Mouse (Mus musculus) granulocyte monocyte progenitor cell, adult 5-6 weeks (primary cell): ENCODE data around the gene Plekha5. TPM values are rescaled to one million over a fixed set of nuclear protein-coding genes. Genes with fewer than 3 reads are reported as not detected.
A peak's percentile ranks its signal among the peaks of the same experiment; 100 is the strongest.

Source experiments
- ATAC-seq: replicated peaks from 2 replicates; pipeline ENCODE4 v1.8.0; 2016; ENCODE audit warnings: mild to moderate bottlenecking, moderate TSS enrichment, inconsistent platforms; ENCODE audit not compliant: poor library complexity, severe bottlenecking
- total RNA-seq, 2 experiments: library from RNA; stranded (forward) in 1 of 2; stranded (reverse) in 1 of 2; fragments of 200-712, 200-1000 nt in 1 of 2; fragments of >200 nt in 1 of 2; fragmentation: Nextera tagmentation in 1 of 2; gene quantifications; 2 replicates each; pipeline ENCODE4 v1.2.3; 2014 to 2017

The Plekha5 gene
- total RNA-seq, 2 experiments from 2014 or later: 5.5 to 15.4 TPM

DNA sequence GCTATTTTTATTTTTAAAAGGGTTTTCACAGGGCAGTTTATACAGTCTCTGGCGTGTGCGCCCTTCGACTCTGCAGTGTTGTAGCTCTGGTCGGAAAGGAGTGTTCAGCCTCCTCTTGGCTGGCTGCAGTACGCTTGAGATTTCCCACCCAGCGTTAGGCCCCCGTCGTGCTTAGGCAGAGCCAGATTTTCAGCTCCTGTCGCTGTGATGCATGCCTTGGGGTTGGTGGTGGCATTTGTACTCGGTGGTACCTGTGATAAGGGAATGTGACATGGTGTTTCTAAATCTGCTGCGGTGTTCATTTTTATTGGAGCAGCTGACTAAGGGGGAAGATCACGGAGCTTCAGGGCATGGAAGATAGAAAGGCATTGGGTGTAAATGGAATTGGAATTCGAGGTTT, 95.2 kb downstream of the Plekha5 start:
- no peak for ATAC-seq

- no peak for ATAC-seq
These were observed 95.8 kb downstream of the Plekha5 start for GRCm38 (mm10) chr6:140519488-140520159.

DNA sequence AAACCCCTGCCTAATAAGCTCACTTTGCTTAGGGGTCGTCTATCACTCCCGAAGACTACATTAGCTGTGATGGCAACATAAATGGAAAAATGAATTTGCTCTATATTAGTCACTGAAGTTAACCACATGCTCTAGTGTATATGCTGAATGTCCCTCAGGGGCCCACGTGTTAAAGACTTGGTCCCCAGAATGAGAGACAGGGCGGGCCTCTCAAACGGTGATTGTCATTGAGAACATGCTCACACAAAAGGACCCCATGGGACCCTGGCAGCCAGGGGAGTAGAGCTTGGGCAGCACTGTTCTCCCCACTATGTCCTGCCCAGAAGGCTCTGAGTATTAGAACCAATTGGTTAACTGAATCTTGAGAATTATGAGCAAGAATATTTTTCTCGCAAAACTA, 97.1 kb downstream of the Plekha5 start:
- no peak for ATAC-seq

GRCm38 (mm10) chr6:140521832-140522231, 98.0 kb downstream of the Plekha5 start:
- ATAC-seq: no peak

- ATAC-seq: peak; percentile 50
These were observed 99.7 kb downstream of the Plekha5 start for GRCm38 (mm10) chr6:140523600-140523999.

DNA sequence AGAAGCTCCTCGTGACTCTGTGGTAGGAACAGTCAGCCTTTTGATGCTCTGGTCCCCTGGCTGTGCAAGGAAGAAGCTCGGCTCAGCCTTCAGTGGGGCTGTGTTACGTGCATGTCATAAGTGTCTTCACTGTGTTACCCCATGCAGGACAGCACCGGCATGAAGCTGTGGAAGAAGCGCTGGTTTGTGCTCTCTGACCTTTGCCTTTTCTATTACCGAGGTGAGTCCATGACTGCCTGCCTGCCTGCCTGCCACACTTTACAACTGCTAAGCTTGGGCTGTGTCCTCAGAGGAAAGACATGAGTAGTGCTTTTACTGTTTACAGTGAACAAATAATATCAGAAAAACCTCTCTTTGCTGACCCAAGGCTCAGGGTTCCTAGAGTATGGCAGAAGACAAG, 104.6 kb downstream of the Plekha5 start:
- ATAC-seq: no peak

- peak; percentile 58 for ATAC-seq
These were observed 109.0 kb downstream of the Plekha5 start for GRCm38 (mm10) chr6:140532858-140533257.

GRCm38 (mm10) chr6:140533606-140534005, 109.8 kb downstream of the Plekha5 start:
- ATAC-seq: no peak

DNA sequence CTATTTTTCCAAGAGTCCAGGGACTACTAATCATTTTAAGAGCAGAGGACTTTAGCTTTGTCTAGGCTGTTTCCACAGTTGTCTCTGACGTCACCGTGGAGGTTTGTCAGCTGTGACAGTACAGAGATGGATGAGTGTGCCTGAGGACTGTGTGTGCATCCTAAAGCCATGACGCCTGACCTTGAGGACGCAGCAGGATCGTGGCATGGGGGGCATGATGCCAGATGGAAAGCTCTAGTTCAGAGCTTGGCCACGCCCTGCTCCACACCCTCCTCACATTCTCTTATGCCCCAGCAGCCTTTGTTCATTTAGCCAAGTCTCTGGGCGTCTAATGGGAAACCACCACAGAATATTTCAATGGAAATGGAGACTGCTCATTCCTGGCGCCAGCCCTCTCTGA, 111.7 kb downstream of the Plekha5 start:
- no peak for ATAC-seq

DNA sequence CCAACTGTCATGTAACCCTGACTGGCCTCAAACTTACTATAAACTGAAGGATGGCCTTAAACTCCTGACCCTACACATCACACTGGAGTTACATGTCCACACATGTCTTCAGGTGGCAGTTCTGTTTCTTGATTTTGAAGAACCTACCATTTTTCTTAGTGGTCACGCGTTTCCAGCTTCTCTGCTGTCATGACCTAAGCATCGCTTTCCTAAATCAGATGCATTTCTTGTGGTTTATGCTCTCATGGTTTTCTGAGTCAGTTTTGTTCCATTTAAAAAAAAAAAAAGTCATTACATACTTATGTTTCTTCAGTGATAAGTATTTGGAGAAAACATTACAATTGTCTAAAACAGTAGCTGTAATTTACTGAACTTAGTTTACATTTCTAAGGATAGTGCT, 118.1 kb downstream of the Plekha5 start:
- ATAC-seq: no peak

DNA sequence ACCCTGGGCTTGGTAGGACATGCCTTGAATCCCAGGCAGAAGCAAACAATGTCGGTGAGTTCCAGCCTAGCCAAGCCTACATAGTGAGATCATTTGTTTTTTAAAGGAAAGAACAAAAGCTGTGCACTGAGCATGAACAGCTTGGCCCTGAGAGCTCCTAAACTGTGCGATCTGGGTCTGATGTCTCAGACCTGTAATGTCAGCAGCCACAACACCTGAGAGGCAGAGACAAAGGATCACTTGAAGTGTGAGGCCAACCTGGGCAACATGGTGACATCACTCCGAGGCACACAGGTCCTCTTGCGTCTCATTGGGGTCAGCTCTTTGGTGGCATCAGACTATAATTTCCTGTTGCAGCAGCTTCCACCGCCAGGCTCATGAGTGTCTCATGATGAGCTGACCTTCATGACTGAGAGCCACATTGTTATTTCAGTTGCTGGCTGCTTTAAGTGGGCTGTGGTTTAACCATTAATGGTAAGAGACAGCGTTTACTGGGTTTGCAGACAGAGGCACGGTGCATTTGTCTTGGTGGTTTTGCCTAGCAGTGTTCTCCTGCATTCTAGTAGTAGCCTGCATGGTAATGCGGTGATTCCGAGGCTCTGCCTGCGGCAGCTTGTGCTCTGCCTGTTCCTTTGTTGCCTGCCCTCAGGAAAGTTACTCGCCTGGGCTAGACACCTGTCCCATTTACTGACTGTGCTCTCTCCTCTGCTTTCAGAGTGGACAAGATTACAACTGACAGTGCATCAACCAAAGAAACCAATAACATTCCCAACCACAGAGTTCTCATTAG, 119.3 kb downstream of the Plekha5 start:
- ATAC-seq: no peak

DNA sequence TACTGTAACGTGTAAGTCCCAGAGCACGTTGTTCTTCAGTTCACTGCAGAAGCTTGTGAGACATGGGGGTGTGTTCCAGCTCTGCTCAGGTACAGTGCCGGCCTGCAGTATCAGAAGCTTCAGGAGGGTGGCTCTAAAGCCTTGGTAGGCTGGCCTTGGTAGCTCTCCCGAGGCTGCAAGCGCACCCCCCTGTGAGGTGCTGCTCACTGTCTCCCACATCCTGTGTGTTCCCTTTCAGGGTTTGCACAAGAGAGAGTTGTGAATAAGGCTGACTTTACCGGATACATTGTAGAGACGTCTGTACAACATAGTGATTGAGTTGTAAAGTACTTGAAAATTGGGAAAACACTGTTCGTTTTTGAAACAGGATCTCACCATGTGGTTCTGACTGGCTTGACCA, 122.2 kb downstream of the Plekha5 start:
- no peak for ATAC-seq

GRCm38 (mm10) chr6:140546648-140547201, 122.9 kb downstream of the Plekha5 start:
- no peak for ATAC-seq

GRCm38 (mm10) chr6:140547203-140547944, 123.5 kb downstream of the Plekha5 start:
- ATAC-seq: no peak

DNA sequence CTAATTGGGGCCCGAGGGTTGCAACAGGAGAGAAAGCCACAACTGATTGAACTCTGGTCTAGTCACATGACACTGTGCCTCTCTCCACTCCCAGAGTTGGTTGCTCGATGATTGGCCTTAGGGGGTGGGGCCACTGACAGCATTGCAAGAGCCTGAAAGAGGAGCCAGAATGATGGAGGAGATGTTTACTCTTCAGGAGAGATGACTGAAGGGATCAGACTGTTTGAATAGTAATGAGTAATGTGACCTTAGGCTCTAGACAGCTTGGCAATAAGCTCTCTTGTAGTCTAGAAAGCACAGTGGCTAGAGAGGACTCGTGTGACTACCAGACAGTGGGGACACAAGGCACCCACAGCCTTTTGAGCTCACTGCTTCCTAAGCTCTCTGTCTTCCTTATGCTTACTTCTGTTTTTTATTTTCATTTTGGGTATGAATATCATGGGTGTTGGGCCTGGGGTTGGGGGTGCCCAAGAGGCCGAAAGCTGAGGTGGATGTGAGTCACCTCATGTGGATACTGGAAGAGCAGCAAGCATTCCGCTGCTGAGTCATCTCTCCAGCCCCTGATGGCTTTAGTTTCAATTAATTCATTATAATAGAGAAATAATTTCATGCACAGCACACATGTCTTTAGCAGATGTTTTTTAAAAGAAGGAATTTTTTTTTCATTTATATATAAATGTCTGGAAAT, 124.4 kb downstream of the Plekha5 start:
- ATAC-seq: peak; percentile 49

GRCm38 (mm10) chr6:140550741-140551140, 126.9 kb downstream of the Plekha5 start:
- no peak for ATAC-seq

DNA sequence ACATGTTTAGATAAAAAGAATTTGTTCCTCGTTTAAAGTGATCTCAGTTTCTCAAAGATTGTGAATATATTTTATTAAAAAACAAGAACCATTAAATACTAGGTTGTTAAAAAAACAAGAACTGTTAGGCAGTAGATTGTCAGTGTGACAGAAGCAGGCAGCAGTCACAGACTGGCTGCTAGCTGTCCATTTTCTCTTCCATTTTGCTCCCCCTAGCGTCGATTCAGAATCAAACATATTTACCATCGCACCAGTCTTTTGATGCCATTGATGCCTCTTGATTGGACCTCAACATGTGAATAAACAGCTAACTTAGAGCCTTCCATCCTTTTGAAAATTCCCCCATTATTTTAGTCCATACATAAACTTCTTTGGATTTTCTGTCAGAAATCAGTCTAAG, 130.4 kb downstream of the Plekha5 start:
- ATAC-seq: no peak

DNA sequence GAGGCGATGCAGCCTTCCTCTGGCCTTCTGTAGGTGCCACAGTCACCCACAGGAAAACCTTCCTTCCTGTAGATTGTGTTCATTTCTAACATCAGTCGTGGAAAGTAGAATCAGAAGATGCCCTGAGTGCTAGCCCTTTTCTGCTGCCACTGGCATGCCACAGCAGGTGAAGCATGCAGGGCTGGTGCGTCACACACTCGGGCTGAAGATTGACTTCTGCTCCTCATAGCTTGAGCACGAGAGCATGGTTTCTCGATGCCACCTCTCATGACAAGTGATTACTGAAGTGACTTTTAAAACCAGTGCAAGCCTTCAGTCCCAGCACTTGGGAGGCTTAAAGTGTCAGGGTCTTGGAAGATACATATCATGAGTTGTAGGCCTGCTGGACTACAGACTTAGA, 135.6 kb downstream of the Plekha5 start:
- no peak for ATAC-seq

DNA sequence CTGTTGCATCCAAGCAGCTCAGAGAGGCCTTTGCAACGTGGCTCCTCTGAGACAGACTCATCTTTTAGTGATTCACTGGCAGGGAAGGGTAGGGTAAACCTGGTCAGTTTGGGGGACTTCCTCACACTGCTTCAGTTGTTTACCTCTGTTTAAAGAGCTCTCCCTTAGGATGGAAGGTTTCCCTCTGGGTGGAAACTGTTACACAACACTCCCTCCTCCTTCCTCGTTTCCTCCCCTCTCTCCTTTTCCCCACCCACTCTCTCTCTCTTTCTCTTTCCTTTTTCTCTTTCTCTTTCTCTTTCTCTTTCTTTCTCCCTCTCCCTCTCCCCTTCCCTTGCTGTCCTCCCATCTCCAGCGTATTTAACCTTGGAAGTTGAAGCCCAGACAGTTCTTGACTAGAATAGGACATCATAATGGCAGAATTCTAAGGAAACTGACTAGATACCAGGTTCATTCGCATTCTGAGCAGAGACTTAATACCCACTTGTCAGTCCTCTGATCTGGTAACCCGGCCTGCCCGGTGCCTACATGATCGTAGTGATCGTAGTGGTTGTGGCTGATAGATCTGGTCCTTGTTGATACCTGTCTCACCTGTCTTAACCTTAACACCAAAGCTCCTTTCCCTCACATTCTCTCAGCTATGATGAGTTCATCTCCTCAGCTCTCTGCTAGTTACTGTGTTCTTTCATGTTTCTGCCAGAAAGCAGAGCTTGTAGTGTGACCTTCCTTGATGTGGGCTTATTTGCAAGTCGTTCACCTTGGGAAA, 137.5 kb downstream of the Plekha5 start:
- ATAC-seq: peak; percentile 89
